Comparison of ENCODE assay signal across 16 mouse cellular contexts in the genomic region with DNA sequence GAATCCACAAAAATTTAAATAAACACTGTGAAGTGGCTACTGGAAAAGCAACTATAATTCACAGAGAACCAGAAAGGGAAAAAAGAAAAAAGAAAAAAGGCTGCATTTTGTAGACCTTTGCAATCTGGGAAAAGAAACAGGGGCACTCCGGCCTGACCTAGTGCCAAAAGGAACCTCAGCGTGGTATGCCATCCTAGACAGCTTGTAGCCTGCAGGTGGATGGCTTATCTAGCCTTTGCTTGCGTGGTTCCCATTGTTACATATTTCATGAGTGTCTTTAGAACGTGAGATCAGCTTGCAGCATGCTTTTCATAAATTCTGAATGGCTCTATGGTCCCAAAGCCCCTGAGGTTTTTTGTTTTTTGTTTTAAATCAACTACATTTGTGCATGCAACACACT.
"Had no signal": no experiment of that assay in that cellular context is flagged by ENCODE, and none has a peak within 500 bp of the region (broad histone marks: within the 10 kb centered on the region; RNA-seq: fewer than 3 reads in every experiment).

No protein-coding gene starts in this region.

- H3K27me3 ChIP-seq: limb, embryonic 12.5 days; liver, embryonic 13.5 days; lung, embryonic 15.5 days; megakaryocyte, embryonic 14.5 days; neural tube, embryonic 12.5 days had no signal

- H3K4me2 ChIP-seq: limb, embryonic 12.5 days; liver, embryonic 13.5 days; lung, embryonic 15.5 days; neural tube, embryonic 12.5 days had no signal

- H3K4me3 ChIP-seq: limb, embryonic 12.5 days; liver, embryonic 13.5 days; lung, embryonic 15.5 days; megakaryocyte, embryonic 14.5 days; myocyte; neural tube, embryonic 12.5 days had no signal

- ATAC-seq: liver, postnatal 0 days had no signal

- H3K9me3 ChIP-seq: limb, embryonic 12.5 days; liver, embryonic 13.5 days; lung, embryonic 15.5 days; megakaryocyte, embryonic 14.5 days; neural tube, embryonic 12.5 days had no signal

- H3K4me1 ChIP-seq: limb, embryonic 12.5 days; liver, embryonic 13.5 days; lung, embryonic 15.5 days; megakaryocyte, embryonic 14.5 days; neural tube, embryonic 12.5 days had no signal

- H3K27ac ChIP-seq: limb, embryonic 12.5 days; liver, embryonic 13.5 days; lung, embryonic 15.5 days; macrophage; neural tube, embryonic 12.5 days had no signal

- DNase-seq: kidney, adult 8-10 months; kidney, postnatal 25 days; liver; liver, embryonic 13.5 days; liver, postnatal 0 days; lung, postnatal 14 days; right cerebral cortex, postnatal 4 days; spleen, adult 18-20 months; thymus, adult 18-20 months; thymus, postnatal 14 days had no signal

- H3K9ac ChIP-seq: limb, embryonic 12.5 days; liver, embryonic 13.5 days; liver, postnatal 0 days; lung, embryonic 15.5 days; neural tube, embryonic 12.5 days had no signal

- H3K36me3 ChIP-seq: limb, embryonic 12.5 days; liver, embryonic 13.5 days; lung, embryonic 15.5 days; neural tube, embryonic 12.5 days had no signal
